ENCODE assay signal across 8 mouse cellular contexts in genomic region chr12:69582216-69582612, GRCm38 (mm10). TPM values are rescaled to one million over a fixed set of nuclear protein-coding genes. Genes with fewer than 3 reads are reported as not detected.
DNase-seq lines count a peak whose midpoint lies in the region; ATAC-seq and TF ChIP-seq lines count a peak whose summit lies in the region.

No protein-coding gene starts in this region.

- H3K4me2 ChIP-seq in lung, embryonic 15.5 days = peak overlapping the region; percentile 71
- peak overlapping the region; percentile 61 for H3K4me2 ChIP-seq in embryonic facial prominence, embryonic 11.5 days (ENCODE audit: low read depth, low read length)
- H3K4me2 ChIP-seq in intestine, embryonic 15.5 days (replicated peaks) = peak overlapping the region; percentile 64

- intact Hi-C loops in left cerebral cortex, postnatal 4 days (cut with DNase I) = loop anchor here (5.0 kb wide), 1 partner anchor 210 kb away; the partner anchor contains the start of genes Arf6 and Gm9887

- H3K4me3 ChIP-seq in lung, embryonic 15.5 days = peak overlapping the region; percentile 80
- peak overlapping the region; percentile 71 for H3K4me3 ChIP-seq in embryonic facial prominence, embryonic 11.5 days (ENCODE audit: low read depth, low read length)
- H3K4me3 ChIP-seq in intestine, embryonic 15.5 days (replicated peaks) = peak overlapping the region; percentile 70
- H3K4me3 ChIP-seq in olfactory bulb, adult 2 months (ENCODE audit: insufficient read depth, low read depth, low read length) = peak overlapping the region; percentile 87

- H3K27ac ChIP-seq in lung, embryonic 15.5 days = no peak overlapping the region
- no peak overlapping the region for H3K27ac ChIP-seq in embryonic facial prominence, embryonic 11.5 days (replicated peaks; ENCODE audit: low read depth, low read length)
- H3K27ac ChIP-seq in intestine, embryonic 15.5 days = peak overlapping the region; percentile 65; the same call in 1 of the 2 replicates
- peak overlapping the region; percentile 38 for H3K27ac ChIP-seq in olfactory bulb, adult 2 months (ENCODE audit: insufficient read depth, low read depth, low read length)

- H3K36me3 ChIP-seq in lung, embryonic 15.5 days = peaks cover 45% of the 10 kb centered on the region
- peaks cover 3% of the 10 kb centered on the region; the same call in 1 of the 2 replicates for H3K36me3 ChIP-seq in embryonic facial prominence, embryonic 11.5 days (replicated peaks; ENCODE audit: control insufficient read depth, insufficient read depth, low read depth, low read length)
- H3K36me3 ChIP-seq in intestine, embryonic 15.5 days = peaks cover 21% of the 10 kb centered on the region; the same call in 1 of the 2 replicates

- TF ChIP-seq CTCF in olfactory bulb, adult 2 months (IDR thresholded peaks at IDR 0.05; ENCODE audit: insufficient read depth, low read depth, low read length) = no peak

- no peaks in the 10 kb centered on the region for H3K27me3 ChIP-seq in lung, embryonic 15.5 days
- H3K27me3 ChIP-seq in embryonic facial prominence, embryonic 11.5 days (ENCODE audit: control insufficient read depth, insufficient read depth, low read length) = no peaks in the 10 kb centered on the region
- no peaks in the 10 kb centered on the region for H3K27me3 ChIP-seq in intestine, embryonic 15.5 days (replicated peaks)

- peaks cover 10% of the 10 kb centered on the region for H3K4me1 ChIP-seq in lung, embryonic 15.5 days
- H3K4me1 ChIP-seq in embryonic facial prominence, embryonic 11.5 days (ENCODE audit: control insufficient read depth, insufficient read depth, low read length) = no peaks in the 10 kb centered on the region
- 0 out of 2 replicates have a peak, but pooled peaks cover 2% of the 10 kb centered on the region for H3K4me1 ChIP-seq in intestine, embryonic 15.5 days (replicated peaks)
- peaks cover 3% of the 10 kb centered on the region; the same call in 1 of the 2 replicates for H3K4me1 ChIP-seq in olfactory bulb, adult 2 months (ENCODE audit: control insufficient read depth, insufficient read depth, low read length)

- no peak for ATAC-seq in lung, embryonic 15.5 days (ENCODE audit: borderline replicate concordance, extremely low read depth, low FRiP score, low TSS enrichment)
- no peak; the same call in 1 of the 2 replicates for ATAC-seq in embryonic facial prominence, embryonic 11.5 days (replicated peaks; ENCODE audit: insufficient number of reproducible peaks, low FRiP score, low TSS enrichment, low read depth)
- no peak for ATAC-seq in intestine, embryonic 15.5 days

- DNase-seq in lung, adult 18-20 months = no peak
- DNase-seq in embryonic facial prominence, embryonic 11.5 days (ENCODE audit: low spot score) = no peak
- no peak for DNase-seq in left cerebral cortex, postnatal 4 days
- DNase-seq in ovary, adult 18-20 months (ENCODE audit: low spot score) = no peak
- no peak for DNase-seq in urinary bladder, postnatal 4 days (ENCODE audit: low spot score in 2 of 2)

- no peak for TF ChIP-seq POLR2A in olfactory bulb, adult 2 months (IDR thresholded peaks at IDR 0.05; ENCODE audit: insufficient read depth, low read depth, low read length)

- H3K9me3 ChIP-seq in lung, embryonic 15.5 days = no peaks in the 10 kb centered on the region
- H3K9me3 ChIP-seq in embryonic facial prominence, embryonic 11.5 days (replicated peaks; ENCODE audit: control insufficient read depth, low read length) = no peaks in the 10 kb centered on the region
- no peaks in the 10 kb centered on the region for H3K9me3 ChIP-seq in intestine, embryonic 15.5 days

- WGBS in lung, embryonic 15.5 days = 16% methylated on average over 9 of the region's 9 CpGs
- 31% methylated on average over 9 of the region's 9 CpGs for WGBS in embryonic facial prominence, embryonic 11.5 days
- WGBS in intestine, embryonic 15.5 days = 19% methylated on average over 9 of the region's 9 CpGs
- WGBS in olfactory bulb, adult 2 months = 23% methylated on average over 9 of the region's 9 CpGs

- H3K9ac ChIP-seq in lung, embryonic 15.5 days = peak overlapping the region; percentile 86
- H3K9ac ChIP-seq in embryonic facial prominence, embryonic 11.5 days (replicated peaks; ENCODE audit: low read length) = peak overlapping the region; percentile 93
- H3K9ac ChIP-seq in intestine, embryonic 15.5 days = peak overlapping the region; percentile 71

RNA-seq across cellular contexts. Expression of gene Vcpkmt, which starts 0.6 kb away (rescaled TPM):
- polyA plus RNA-seq in lung, embryonic 15.5 days (2015; fragmentation: Nextera tagmentation; extraction: Ambion mirVana) = 23.4 and 24.3 TPM in 2 replicates
- polyA plus RNA-seq in embryonic facial prominence, embryonic 11.5 days (2014; fragmentation: Nextera tagmentation; extraction: Ambion mirVana) = 29.9 and 34.7 TPM in 2 replicates
- polyA plus RNA-seq in intestine, embryonic 15.5 days (2015; fragmentation: Nextera tagmentation; extraction: Ambion mirVana) = 25.6 and 26.7 TPM in 2 replicates
- not detected in 2 replicates for polyA plus RNA-seq in olfactory bulb, adult 2 months (2012; ENCODE audit: insufficient read depth, insufficient read length, low replicate concordance, missing spikeins)
- 10 to 100 TPM; 17.7 to 19.2 TPM for total RNA-seq in left cerebral cortex, postnatal 4 days (2021)

Comparison
In these comparisons a context has a peak if more than half of its experiments do, and no peak if none do; other contexts are left out.
1. H3K27ac ChIP-seq: peak in intestine, embryonic 15.5 days (single experiment) and olfactory bulb, adult 2 months (single experiment); none in lung, embryonic 15.5 days (single experiment) and embryonic facial prominence, embryonic 11.5 days (single experiment).
2. RNA of gene Vcpkmt, which starts 0.6 kb away (polyA plus RNA-seq): 29.9 to 34.7 TPM in embryonic facial prominence, embryonic 11.5 days, 25.6 to 26.7 TPM in intestine, embryonic 15.5 days and 23.4 to 24.3 TPM in lung, embryonic 15.5 days; not detected in olfactory bulb, adult 2 months; every median in the first group is over 10 times any median in the second.
3. Peak in every context shown above with its lines, with median percentiles within 50 percentile points of each other: H3K4me2 ChIP-seq, H3K4me3 ChIP-seq and H3K9ac ChIP-seq.